Mouse (Mus musculus) embryonic fibroblast, embryonic 13.5 days (primary cell): ENCODE results near the gene Als2cr12. TPM values are rescaled to one million over a fixed set of nuclear protein-coding genes. Genes with fewer than 3 reads are reported as not detected.

Experiments used
- H3K27ac ChIP-seq: 2 replicates; pipeline ENCODE4 v1.5.1; 2012; ENCODE audit warnings: low read length, control low read depth, inconsistent platforms; ENCODE audit not compliant: insufficient read depth
- H3K4me1 ChIP-seq: 2 replicates; pipeline ENCODE4 v1.6.1; 2011; ENCODE audit warnings: low read length; ENCODE audit not compliant: control insufficient read depth, insufficient read depth
- H3K4me3 ChIP-seq: 2 replicates; pipeline ENCODE4 v1.5.1; 2011; ENCODE audit warnings: mild to moderate bottlenecking, control low read depth, low read length; ENCODE audit not compliant: insufficient read depth
- CTCF ChIP-seq: IDR thresholded peaks from 2 replicates; pipeline ENCODE4 v1.5.1; 2011; ENCODE audit warnings: mild to moderate bottlenecking, control low read depth, low read length, moderate library complexity, borderline replicate concordance; ENCODE audit not compliant: insufficient read depth
- POLR2A ChIP-seq: IDR thresholded peaks from 2 replicates; pipeline ENCODE4 v1.6.1; 2011; ENCODE audit warnings: low read depth, mild to moderate bottlenecking, control low read depth, low read length, moderate library complexity
- polyA plus RNA-seq: library from polyadenylated mRNA; stranded (reverse); fragments of >200 nt; gene quantifications from 2 replicates; pipeline ENCODE4 v1.2.4, GENCODE M21; 2011; ENCODE audit warnings: low read depth; ENCODE audit not compliant: missing spikeins, insufficient read length

Gene Als2cr12
- polyA plus RNA-seq, 1 experiment: not detected

DNA sequence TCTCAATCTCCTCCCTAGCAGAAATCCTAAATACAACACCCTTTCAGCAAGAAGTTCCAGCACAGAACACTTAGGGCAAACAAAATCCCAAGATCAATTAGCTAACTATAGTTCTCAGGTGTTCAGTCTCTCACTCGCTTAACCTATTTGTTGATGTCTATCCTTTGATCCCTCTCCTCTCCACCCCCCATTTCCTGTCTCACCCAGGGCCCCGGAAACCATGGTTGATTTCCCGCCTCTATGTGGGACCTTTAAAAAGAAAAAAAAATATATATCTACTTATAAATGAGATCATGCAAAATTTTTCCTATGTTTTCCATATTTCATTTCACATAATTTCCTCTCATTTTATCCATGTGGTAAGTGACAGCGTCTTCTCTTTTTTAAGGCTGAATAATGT lies 25.2 kb upstream of the Als2cr12 start:
- Histone ChIP-seq H3K4me1 (peaks cover 5% of the 10 kb centered on the region), H3K27ac (no peak overlapping the region), H3K4me3 (no peak overlapping the region)
- no peak for TF ChIP-seq CTCF
- no peak for TF ChIP-seq POLR2A

DNA sequence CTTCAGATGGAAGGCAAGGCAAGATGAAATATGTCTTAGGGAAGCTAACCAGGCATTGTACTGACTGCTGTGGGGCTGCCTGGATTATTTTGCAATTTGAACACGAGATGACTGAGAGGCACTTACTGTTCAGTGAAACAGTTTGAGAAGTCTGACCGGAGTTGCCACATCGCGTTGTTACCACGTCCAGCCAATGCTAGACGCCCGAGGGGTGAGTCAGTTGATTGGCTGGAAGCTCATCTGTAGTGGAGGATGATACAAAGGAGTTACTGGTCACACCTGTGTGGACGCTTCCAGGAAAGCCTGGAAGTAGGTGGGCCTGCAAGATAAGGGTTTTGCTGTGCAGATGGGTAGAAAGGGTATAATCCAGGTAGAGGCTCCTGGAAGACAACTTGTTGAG lies 24.3 kb upstream of the Als2cr12 start:
- peaks cover 2% of the 10 kb centered on the region; the same call in 1 of the 2 replicates for H3K4me1 ChIP-seq
- no peak overlapping the region for H3K4me3 ChIP-seq
- TF ChIP-seq POLR2A (0 out of 2 replicates have a peak, but pooled peaks have one; percentile 13), CTCF (no peak)
- H3K27ac ChIP-seq: no peak overlapping the region

DNA sequence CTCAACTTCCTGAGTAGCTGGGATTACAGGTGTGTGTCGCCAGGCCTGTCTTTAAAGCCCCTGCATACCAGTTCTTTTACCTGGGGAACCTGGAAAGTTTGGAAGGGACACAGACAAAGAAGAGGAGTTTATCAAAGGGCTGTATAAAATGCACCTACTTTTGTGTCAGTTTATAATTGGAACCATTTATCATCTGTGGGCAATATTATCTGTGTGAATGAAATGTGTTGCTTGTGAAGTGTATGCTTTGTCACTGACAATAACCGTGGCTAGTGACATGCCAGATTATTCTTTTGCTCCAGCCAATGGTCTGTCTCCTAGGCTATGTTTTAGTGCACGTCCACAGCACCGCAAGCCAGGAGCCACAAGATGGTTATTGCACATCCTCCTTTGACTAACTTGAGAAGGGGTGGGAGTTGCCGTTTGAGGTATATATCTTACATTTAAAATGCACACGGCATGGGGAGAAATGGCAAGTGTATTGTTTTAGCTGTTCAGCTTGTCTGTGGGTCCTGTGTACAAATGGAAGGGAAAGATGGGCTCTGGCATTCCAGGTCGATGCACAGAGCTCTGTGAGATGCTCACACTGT lies 23.7 kb upstream of the Als2cr12 start:
- TF ChIP-seq CTCF (no peak), POLR2A (peak; percentile 33; the same call in 1 of the 2 replicates)
- Histone ChIP-seq H3K4me3 (no peak overlapping the region), H3K4me1 (peaks cover 2% of the 10 kb centered on the region; the same call in 1 of the 2 replicates), H3K27ac (no peak overlapping the region)

DNA sequence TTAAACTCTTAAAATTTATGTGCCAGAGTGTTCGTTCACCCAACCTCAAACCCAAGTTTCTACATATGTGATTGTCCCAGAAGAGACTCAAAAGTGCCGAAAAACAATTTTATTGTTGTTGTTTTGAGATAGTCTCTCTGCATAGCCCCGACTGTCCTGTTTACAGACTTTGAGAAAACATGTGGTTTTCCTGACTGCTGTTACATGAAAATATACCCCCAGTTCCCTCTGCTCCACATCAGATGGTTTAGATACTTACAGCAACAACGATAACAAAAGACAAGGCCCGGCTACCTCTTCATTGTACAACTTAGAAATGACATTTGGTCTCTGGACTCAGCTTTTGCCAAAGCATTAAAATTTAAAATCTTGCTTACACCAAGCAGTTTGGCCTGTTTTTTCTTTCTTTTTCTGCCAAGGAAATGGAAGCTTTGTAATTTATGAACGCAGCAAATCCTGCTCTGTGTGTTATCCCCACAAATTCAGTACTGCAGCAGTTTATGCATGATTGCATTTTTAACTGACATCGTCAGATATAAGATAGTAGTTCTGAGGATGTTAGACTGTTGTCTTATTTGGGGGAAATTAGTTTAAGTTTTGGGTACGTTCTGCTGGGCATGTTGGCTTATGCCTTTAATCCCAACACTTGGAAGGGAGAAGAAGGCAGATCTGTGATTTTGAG lies 21.9 kb upstream of the Als2cr12 start:
- Histone ChIP-seq H3K4me3 (no peak overlapping the region), H3K27ac (no peak overlapping the region), H3K4me1 (0 out of 2 replicates have a peak, but pooled peaks cover 2% of the 10 kb centered on the region)
- TF ChIP-seq POLR2A (no peak), CTCF (no peak)

DNA sequence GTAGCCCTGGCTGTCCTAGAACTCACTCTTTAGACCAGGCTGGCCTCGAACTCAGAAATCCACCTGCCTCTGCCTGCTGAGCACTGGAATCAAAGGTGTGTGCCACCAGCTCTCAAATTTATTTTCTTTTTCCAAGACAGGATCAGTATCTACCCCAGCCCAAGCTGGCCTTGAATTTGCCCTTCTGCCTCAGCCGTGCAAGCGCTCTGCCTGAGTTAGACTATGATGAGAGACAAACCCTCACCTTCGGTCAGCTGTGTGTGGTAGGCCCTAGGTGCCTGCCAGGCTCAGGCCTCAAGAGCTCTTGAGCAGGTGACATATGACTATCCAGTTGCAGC lies 21.1 kb upstream of the Als2cr12 start:
- TF ChIP-seq POLR2A: no peak
- no peak for TF ChIP-seq CTCF
- H3K4me3 ChIP-seq: no peak overlapping the region
- H3K27ac ChIP-seq: no peak overlapping the region
- H3K4me1 ChIP-seq: no peaks in the 10 kb centered on the region

DNA sequence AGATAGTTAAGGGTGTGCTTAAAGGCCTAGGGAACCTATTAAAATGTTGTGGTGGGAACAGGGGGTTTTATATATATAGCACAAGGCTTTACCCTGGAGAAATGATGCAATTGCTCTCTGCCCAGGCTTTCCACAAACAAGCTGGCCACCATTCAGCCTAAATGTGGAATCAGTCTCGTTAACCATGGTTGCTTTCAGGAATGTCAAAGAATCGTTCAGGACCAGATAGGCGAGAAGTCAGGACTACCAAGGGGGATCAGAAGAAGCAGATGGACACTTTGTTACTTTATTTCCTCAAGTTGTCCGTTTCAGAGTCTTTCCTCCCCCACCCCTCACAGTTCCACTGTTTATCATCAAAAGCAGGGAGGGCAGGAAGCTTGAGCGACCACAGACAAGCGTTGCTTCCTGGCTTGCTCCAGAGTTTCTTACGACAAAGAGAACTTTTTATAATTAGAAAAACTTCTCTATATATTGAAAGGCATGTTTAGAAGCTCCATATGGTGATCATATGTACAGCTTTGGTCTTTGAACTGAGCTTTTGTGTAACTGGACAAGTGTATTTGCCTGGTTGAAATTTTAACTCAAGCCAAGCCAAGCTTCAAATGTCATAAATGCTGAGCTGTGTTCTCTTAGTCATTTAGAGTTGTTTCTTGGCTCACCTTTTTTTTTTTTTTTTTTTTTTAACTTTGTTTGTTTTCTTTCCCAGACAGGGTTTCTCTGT lies 20.5 kb upstream of the Als2cr12 start:
- no peak for TF ChIP-seq CTCF
- H3K4me3 ChIP-seq: peak overlapping the region; percentile 8; the same call in 1 of the 2 replicates
- no peaks in the 10 kb centered on the region for H3K4me1 ChIP-seq
- peak overlapping the region; percentile 60; the same call in 1 of the 2 replicates for H3K27ac ChIP-seq

DNA sequence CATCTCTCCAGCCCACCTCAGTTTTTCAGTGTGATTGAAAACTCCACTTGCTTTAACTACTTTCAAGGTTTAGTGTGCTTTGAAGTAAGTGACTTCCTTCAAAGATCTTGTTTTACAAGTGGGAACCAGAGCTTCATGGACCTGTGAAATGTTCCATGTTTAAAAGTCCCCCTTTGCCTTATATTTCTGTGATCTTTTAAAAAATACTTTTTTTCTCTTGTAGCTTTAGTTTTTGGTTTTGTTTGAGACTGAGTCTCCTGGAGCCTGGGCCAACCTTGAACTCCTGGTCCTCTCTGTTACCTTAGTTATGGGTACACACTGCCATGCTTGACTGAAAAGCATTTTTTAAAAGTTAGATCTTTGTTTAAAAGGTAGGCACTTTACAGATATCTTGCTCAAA lies 19.7 kb upstream of the Als2cr12 start:
- H3K27ac ChIP-seq: 0 out of 2 replicates have a peak overlapping the region, but pooled peaks have one; percentile 60
- H3K4me3 ChIP-seq: peak overlapping the region; percentile 20; the same call in 1 of the 2 replicates
- TF ChIP-seq CTCF (no peak), POLR2A (no peak)
- H3K4me1 ChIP-seq: no peaks in the 10 kb centered on the region

DNA sequence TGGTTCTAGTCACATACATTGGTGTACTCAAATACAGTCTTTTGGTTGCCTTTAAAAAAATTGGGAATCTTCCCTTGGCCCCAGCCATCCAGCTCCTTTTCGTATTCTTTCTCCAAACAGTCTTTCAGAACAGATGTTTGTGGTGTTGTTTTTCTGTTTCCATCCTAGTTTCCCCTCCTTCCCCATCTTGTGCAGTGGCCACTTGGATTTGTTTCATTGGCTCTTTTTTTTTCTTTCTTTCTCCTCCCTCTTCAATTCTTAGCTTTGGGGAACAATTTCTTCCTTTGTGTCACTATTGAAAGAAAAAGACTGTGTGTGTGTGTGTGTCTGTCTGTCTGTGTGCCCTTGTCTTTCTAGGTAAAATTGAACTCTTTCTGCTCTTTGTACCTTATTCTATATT lies 18.6 kb upstream of the Als2cr12 start:
- Histone ChIP-seq H3K4me3 (peak overlapping the region; percentile 72), H3K4me1 (no peaks in the 10 kb centered on the region), H3K27ac (peak overlapping the region; percentile 98)
- TF ChIP-seq CTCF (no peak), POLR2A (no peak; the same call in 1 of the 2 replicates)

DNA sequence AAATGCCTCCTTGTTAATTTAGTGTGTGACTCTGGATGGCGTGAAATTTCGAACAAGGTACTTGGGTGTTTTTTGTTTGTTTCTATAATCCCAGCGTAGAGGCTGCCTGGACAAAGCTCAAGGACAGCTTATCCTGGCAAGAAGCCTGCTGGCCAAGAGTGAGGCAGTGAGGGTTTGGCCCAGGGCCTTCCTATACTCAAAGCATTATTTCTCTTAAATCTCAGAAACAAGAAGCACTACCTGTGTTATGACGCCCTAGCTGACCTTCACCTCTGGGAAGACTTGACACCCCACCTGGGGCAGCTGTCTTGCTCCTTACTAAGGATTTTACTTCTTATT lies 18.1 kb upstream of the Als2cr12 start:
- peak overlapping the region; percentile 72 for H3K4me3 ChIP-seq
- H3K27ac ChIP-seq: peak overlapping the region; percentile 98
- TF ChIP-seq POLR2A: 0 out of 2 replicates have a peak, but pooled peaks have one; percentile 0
- no peak for TF ChIP-seq CTCF
- H3K4me1 ChIP-seq: no peaks in the 10 kb centered on the region
